8 mouse cellular contexts compared by ENCODE assay signal in the genomic region with DNA sequence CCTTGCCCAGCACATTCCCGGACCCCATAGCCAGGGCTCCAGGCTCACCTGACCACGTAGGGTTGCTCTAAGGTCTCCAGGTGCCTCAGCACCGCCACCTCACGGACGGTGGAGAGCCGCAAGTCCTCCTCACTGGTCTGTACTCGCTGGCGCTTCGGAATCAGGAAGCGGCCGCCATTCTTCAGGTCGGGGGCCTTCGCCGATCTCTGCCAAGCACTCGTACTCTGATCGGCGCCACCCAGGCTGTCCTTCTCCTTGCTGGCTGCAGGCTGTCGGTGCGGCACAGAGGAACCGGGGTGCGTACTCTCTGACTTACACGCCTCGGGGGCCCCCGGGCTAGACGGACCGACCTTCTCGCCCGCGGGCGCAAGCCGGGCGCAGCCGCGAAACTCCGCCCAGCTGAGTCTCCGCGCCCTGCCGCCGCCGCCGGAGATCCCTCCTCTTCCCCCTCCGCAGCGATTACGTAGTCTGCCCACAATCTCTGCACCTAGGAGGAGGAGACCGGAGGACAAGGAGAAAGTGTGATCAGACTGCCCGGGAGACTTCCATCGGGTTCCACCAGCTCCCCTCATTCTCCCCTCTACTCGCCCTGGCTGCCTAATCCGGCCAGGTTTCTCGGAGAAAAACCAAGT. TPM values are rescaled to one million over a fixed set of nuclear protein-coding genes. Genes with fewer than 3 reads are reported as not detected.
DNase-seq lines count a peak whose midpoint lies in the region; ATAC-seq and TF ChIP-seq lines count a peak whose summit lies in the region.

No protein-coding gene starts in this region.

- no peaks in the 10 kb centered on the region for H3K9me3 ChIP-seq in embryonic facial prominence, embryonic 14.5 days (ENCODE audit: control insufficient read depth, low read length)
- H3K9me3 ChIP-seq in megakaryocyte, embryonic 14.5 days, result no peaks in the 10 kb centered on the region

- peaks cover 17% of the 10 kb centered on the region for H3K27me3 ChIP-seq in C2C12 (ENCODE audit: control insufficient read depth, insufficient read depth, insufficient read length)
- H3K27me3 ChIP-seq in embryonic facial prominence, embryonic 14.5 days (replicated peaks; ENCODE audit: control insufficient read depth, insufficient read depth, low read length), result peaks cover 29% of the 10 kb centered on the region
- peaks cover 36% of the 10 kb centered on the region for H3K27me3 ChIP-seq in megakaryocyte, embryonic 14.5 days (replicated peaks)

- H3K36me3 ChIP-seq in C2C12 (ENCODE audit: control insufficient read depth, insufficient read depth), result peaks cover 12% of the 10 kb centered on the region
- H3K36me3 ChIP-seq in embryonic facial prominence, embryonic 14.5 days (ENCODE audit: control insufficient read depth, insufficient read depth, low read length), result no peaks in the 10 kb centered on the region
- H3K36me3 ChIP-seq in megakaryocyte, embryonic 14.5 days (replicated peaks; ENCODE audit: low read length), result no peaks in the 10 kb centered on the region

- under 1% methylated on average over 45 of the region's 50 CpGs for whole genome bisulfite sequencing in embryonic facial prominence, embryonic 14.5 days

- no peak overlapping the region; the same call in 1 of the 2 replicates for H3K27ac ChIP-seq in embryonic facial prominence, embryonic 14.5 days (replicated peaks; ENCODE audit: low read depth, low read length)

- peak overlapping the region; percentile 94 for H3K4me2 ChIP-seq in embryonic facial prominence, embryonic 14.5 days (ENCODE audit: low read depth, low read length)

- H3K79me2 ChIP-seq in C2C12 (ENCODE audit: control insufficient read depth, insufficient read depth), result peaks cover 28% of the 10 kb centered on the region

- DNase-seq in adrenal gland, adult 18-20 months (ENCODE audit: low spot score in 2 of 2), result peak; percentile 75 to 86
- DNase-seq in embryonic facial prominence, embryonic 14.5 days (ENCODE audit: low spot score), result peak; percentile 87
- peak; percentile 80 to 83 for DNase-seq in heart, postnatal 10 days
- peak; percentile 81 to 89 for DNase-seq in kidney, postnatal 36 days
- peak; percentile 27 for DNase-seq in skeletal muscle tissue, adult 2 months (ENCODE audit: low read depth, low spot score)

- H3ac ChIP-seq in C2C12 (ENCODE audit: control insufficient read depth, insufficient read length, low read depth), result peak overlapping the region; percentile 94

- H3K9ac ChIP-seq in embryonic facial prominence, embryonic 14.5 days (ENCODE audit: low read depth, low read length), result peak overlapping the region; percentile 77

- intact Hi-C loops in heart, postnatal 10 days (cut with DNase I), result loop anchor here (10.0 kb wide), 2 partner anchors 336 to 1636 kb away; partner anchors contain the start of gene Rps12

- peak; percentile 17 for TF ChIP-seq CTCF in C2C12 (IDR thresholded peaks at IDR 0.05; ENCODE audit: control insufficient read depth, insufficient read depth, insufficient read length)

- peak overlapping the region; percentile 76 for H3K4me3 ChIP-seq in C2C12 (ENCODE audit: insufficient read depth, poor library complexity, severe bottlenecking)
- peak overlapping the region; percentile 68 for H3K4me3 ChIP-seq in embryonic facial prominence, embryonic 14.5 days (ENCODE audit: low read depth, low read length)
- peak overlapping the region; percentile 89 for H3K4me3 ChIP-seq in megakaryocyte, embryonic 14.5 days (replicated peaks)

- no peaks in the 10 kb centered on the region; the same call in 1 of the 2 replicates for H3K4me1 ChIP-seq in embryonic facial prominence, embryonic 14.5 days (ENCODE audit: control insufficient read depth, insufficient read depth, low read length)
- H3K4me1 ChIP-seq in megakaryocyte, embryonic 14.5 days, result peaks cover 17% of the 10 kb centered on the region

- peak; percentile 94 for ATAC-seq in embryonic facial prominence, embryonic 14.5 days (ENCODE audit: low read depth)
- no peak for ATAC-seq in erythroid progenitor cell, adult 5-6 weeks (replicated peaks; ENCODE audit: low FRiP score, poor library complexity, severe bottlenecking)

- H3K79me3 ChIP-seq in C2C12 (ENCODE audit: low read depth), result peaks cover 14% of the 10 kb centered on the region

TF ChIP-seq in C2C12, 6 proteins besides CTCF, POLR2A, EP300 and RAD21:
- no peak for TF ChIP-seq MYOD1 (IDR thresholded peaks at IDR 0.05; ENCODE audit: control insufficient read depth, insufficient read length, low read depth)
- no peak for TF ChIP-seq USF1 (IDR thresholded peaks at IDR 0.05; ENCODE audit: low read depth)
- TF ChIP-seq CEBPB (IDR thresholded peaks at IDR 0.05; ENCODE audit: low read depth), result no peak
- TF ChIP-seq MYOG (IDR thresholded peaks at IDR 0.05; ENCODE audit: control insufficient read depth, extremely low read depth, insufficient read length), result no peak
- no peak for TF ChIP-seq FOSL1 (IDR thresholded peaks at IDR 0.05; ENCODE audit: insufficient read depth, low read length, poor library complexity, severe bottlenecking)
TF ChIP-seq in C2C12: peak in this region for 0.

RNA-seq across cellular contexts. Expression of gene E030030I06Rik, which starts 0.5 kb away (rescaled TPM):
- 5.5 TPM for polyA plus RNA-seq in C2C12 (2012; fragmentation: generic; extraction: Trizol)
- total RNA-seq in adrenal gland, adult 18-20 months (2021), result 10 to 100 TPM in 1 of 2 experiments, 1 to 10 TPM in 1; 7.3 to 13.4 TPM
- polyA plus RNA-seq in embryonic facial prominence, embryonic 14.5 days (2014; fragmentation: Nextera tagmentation; extraction: Ambion mirVana), result 14.3 and 16.1 TPM in 2 replicates
- 1 to 10 TPM; 1.5 to 2.2 TPM for total RNA-seq in heart, postnatal 10 days (2021)
- polyA plus RNA-seq in megakaryocyte, embryonic 14.5 days (2012; ENCODE audit: insufficient read depth, low replicate concordance), result not detected in 2 replicates
- total RNA-seq in erythroid progenitor cell, adult 5-6 weeks (2015; ENCODE audit: low replicate concordance), result 2.5 TPM in 1 of 2 replicates, not detected in the other
- total RNA-seq in erythroid progenitor cell, adult 5-6 weeks (2017; ENCODE audit: low replicate concordance), result 2.9 and 3.0 TPM in 2 replicates

RNA-seq across cellular contexts. Expression of gene Raet1e, which starts 9.8 kb away (rescaled TPM):
- 15.0 TPM for polyA plus RNA-seq in C2C12 (2012; fragmentation: generic; extraction: Trizol)
- 1 to 10 TPM in 1 of 2 experiments, not detected in 1; 1.7 TPM for total RNA-seq in adrenal gland, adult 18-20 months (2021)
- 5.4 and 6.7 TPM in 2 replicates for polyA plus RNA-seq in embryonic facial prominence, embryonic 14.5 days (2014; fragmentation: Nextera tagmentation; extraction: Ambion mirVana)
- total RNA-seq in heart, postnatal 10 days (2021), result under 1 TPM; 0.45 to 0.57 TPM
- polyA plus RNA-seq in megakaryocyte, embryonic 14.5 days (2012; ENCODE audit: insufficient read depth, low replicate concordance), result not detected in 2 replicates
- not detected in 2 replicates for total RNA-seq in erythroid progenitor cell, adult 5-6 weeks (2015; ENCODE audit: low replicate concordance)
- not detected in 2 replicates for total RNA-seq in erythroid progenitor cell, adult 5-6 weeks (2017; ENCODE audit: low replicate concordance)

RNA-seq across cellular contexts. Expression of gene H60b, which starts 9.8 kb away (rescaled TPM):
- polyA plus RNA-seq in C2C12 (2012; fragmentation: generic; extraction: Trizol), result 0.32 TPM
- total RNA-seq in adrenal gland, adult 18-20 months (2021), result under 1 TPM in 1 of 2 experiments, not detected in 1; 0.36 TPM
- 0.38 and 0.39 TPM in 2 replicates for polyA plus RNA-seq in embryonic facial prominence, embryonic 14.5 days (2014; fragmentation: Nextera tagmentation; extraction: Ambion mirVana)
- total RNA-seq in heart, postnatal 10 days (2021), result not detected
- not detected in 2 replicates for polyA plus RNA-seq in megakaryocyte, embryonic 14.5 days (2012; ENCODE audit: insufficient read depth, low replicate concordance)
- not detected in 2 replicates for total RNA-seq in erythroid progenitor cell, adult 5-6 weeks (2015; ENCODE audit: low replicate concordance)
- not detected in 2 replicates for total RNA-seq in erythroid progenitor cell, adult 5-6 weeks (2017; ENCODE audit: low replicate concordance)

Comparison
In these comparisons a context has a peak if more than half of its experiments do, and no peak if none do; other contexts are left out.
1. DNase-seq: peak in every context shown above with its lines; median percentile 87 in embryonic facial prominence, embryonic 14.5 days; 85 in kidney, postnatal 36 days; 82 in heart, postnatal 10 days; 80 in adrenal gland, adult 18-20 months; 27 in skeletal muscle tissue, adult 2 months.